Mouse (Mus musculus): ENCODE measurements around the gene Sox6.

DNA sequence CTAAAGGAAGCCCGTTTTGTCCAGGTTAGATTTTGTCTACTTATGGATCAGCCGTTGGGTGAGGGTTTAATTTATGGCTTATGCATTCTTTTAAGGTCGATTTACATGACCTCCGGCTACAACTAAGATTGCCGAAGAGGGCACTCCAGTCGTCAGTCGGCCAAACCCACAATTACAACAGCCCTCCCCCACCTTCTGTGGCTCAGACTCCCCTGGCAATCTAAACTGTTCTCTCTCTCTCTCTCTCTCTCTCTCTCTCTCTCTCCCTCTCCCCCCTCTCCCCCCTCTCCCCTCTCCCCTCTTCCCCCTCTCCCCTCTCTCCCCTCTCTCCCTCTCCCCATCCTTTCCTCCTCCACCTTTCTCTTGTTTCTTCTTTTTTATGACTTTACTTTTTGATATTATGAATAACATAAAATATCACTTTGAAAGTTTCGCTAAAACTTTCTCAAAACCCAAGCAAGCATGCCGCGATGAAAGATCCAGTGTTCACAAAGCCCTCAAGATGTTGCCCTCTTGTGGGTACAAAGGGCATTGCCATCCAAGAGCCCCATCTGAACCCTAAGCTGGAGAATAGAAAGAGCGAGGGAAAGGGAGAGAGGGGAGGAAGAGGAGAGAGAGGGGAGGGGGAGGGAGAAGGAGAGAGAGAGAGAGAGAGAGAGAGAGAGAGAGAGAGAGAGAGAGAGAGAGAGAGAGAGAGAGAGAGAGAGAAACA is 5.8 kb downstream of the Sox6 start:
- TF ChIP-seq HCFC1 (IDR thresholded peaks at IDR 0.05; ENCODE audit: borderline replicate concordance, insufficient read depth, low read length) (no peak), ZC3H11A (IDR thresholded peaks at IDR 0.05; ENCODE audit: borderline replicate concordance, low read depth, low read length) (peak; percentile 32; the same call in 1 of the 2 replicates), MAFK (IDR thresholded peaks at IDR 0.05; ENCODE audit: insufficient read depth, low read depth, low read length) (no peak), ZNF384 (IDR thresholded peaks at IDR 0.05; ENCODE audit: low read depth, low read length) (no peak)
